Mouse (Mus musculus) embryonic stem cell, embryonic (primary cell): ENCODE data around the gene Selenof.

Experiments used
- CTCF ChIA-PET, 4 experiments: fragments of 300-600 bp in 2 of 4; fragments of 350-600 bp in 2 of 4; sonication (Branson Sonifier 250); formaldehyde crosslinking; loops; one replicate each; lab custom pipeline; 2022; ENCODE audit warnings: inconsistent platforms in 2 of 4; lab: Charles Lee
- POLR2A ChIA-PET, 4 experiments: fragments of 300-600 bp in 2 of 4; fragments of 350-600 bp in 2 of 4; sonication (Branson Sonifier 250); formaldehyde crosslinking; loops; one replicate each; lab custom pipeline; 2022; ENCODE audit warnings: antibody characterized with exemption in 4 of 4, inconsistent platforms in 1 of 4; lab: Charles Lee

Selenof gene

DNA sequence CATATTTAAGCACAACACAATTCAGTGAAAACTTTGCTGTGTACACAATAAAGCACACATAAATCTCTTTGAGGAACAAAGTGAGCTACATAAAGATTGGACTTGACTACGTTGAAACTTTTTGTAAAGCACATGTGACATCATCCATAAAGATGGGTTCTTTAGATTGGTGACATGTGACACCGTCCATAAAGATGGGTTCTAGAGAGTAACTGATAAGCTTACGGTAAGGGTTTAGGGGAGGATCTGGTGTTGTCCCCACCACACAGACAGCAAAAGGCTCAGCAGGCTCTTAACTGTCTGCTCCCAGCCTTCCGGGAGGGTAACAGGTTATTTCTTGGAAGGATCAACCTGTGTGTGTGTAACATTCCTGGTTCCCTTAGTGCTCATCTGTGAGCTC lies 12.2 kb downstream of the Selenof start:
- POLR2A ChIA-PET = interaction anchor here in 3 of 4 experiments (0.6 to 4.8 kb wide), 13 partner anchors 8 to 107 kb away, joined by 3 to 34 read pairs (median 4); partner anchors contain the start of genes Hs2st1 (in 3 of the 3) and Selenof (in 3 of the 3)
- CTCF ChIA-PET = no interaction called here

DNA sequence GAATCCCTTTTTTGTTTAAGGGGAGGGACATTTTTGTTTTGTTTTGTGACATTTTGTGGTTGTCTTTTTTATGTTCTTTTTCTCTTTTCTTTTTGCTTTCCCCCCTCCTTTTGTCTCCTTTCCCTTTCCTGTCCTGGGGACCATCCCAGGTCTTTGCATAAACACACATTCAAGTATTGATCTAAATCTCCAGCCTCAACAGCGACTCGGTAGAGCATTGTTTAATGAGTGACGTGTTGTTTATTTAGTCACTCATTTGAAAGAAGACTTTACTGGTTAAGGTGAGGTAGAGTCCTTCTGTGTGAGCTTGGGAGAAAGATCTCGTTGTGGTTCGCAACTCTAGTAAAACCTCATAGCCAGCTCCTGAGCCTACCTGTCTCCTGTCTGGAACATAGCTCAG lies 13.7 kb downstream of the Selenof start:
- POLR2A ChIA-PET = interaction anchor here in 2 of 4 experiments (1.0 to 2.8 kb wide), 4 partner anchors 13 to 16 kb away, joined by 3 to 19 read pairs (median 8); partner anchors contain the start of genes Hs2st1 (in 2 of the 2) and Selenof (in 2 of the 2)
- CTCF ChIA-PET = no interaction called here

DNA sequence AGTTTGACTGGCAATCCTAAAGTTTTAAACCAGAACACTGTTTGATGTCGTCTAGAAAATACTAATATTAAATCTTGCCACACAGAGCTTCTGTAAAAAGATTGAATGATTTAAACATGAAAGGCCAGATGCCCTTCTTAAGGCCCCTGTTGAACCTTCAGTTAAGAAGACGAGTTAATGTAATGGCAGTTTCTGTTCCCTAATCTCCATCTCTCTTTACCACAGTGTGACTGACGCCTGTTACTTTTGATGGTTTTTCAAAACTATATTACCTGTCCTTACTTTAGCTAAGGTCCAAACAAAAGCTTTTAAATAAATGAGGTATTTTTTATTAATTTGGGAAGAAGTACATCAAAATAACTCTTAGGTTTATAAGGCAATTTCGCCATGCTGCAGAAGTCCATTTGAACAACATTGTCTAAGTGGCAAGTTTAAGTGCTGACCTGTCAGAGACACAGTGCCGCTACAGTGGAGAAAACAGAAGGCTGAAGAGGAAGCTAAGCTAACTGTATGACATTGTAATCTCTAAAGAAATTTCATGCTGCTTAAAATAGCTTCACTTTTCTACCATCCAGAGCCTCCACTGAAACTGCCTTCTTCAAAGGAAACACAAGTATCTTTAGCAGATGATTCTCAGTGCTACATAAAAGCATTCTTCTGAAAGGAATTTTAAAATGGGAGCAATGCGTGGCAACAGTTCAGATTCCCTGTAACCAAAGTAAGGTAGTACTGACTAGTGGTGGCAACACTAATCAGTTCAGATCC lies 14.9 kb downstream of the Selenof start:
- CTCF ChIA-PET = interaction anchor here in 1 of 4 experiments (1.3 kb wide), 1 partner anchor 11 kb away, joined by 4 read pairs; no protein-coding TSS in a partner anchor
- POLR2A ChIA-PET = interaction anchor here in 2 of 4 experiments (0.6 to 2.6 kb wide), 6 partner anchors 10 to 360 kb away, joined by 3 to 12 read pairs (median 5); partner anchors contain the start of genes Hs2st1 (in 1 of the 2) and Selenof (in 1 of the 2)

DNA sequence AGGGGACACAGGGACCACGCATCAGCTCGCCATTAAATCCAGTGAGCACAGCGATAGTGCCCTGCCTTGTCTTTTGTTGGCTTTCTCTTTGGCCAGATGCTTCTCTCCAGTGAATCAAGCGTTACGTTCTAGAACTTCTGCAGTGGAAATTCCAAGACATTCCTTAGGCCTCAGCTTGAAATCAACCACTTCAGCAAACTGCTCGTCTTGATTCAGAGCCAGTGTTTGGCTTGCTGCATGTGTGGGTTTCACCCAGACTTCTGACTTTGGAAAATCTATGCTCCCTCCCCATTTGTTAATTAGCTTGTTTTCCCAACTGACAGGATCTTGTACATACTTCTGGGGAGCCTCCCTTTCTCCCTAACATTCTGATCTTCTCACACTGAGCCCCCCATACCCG lies 16.6 kb downstream of the Selenof start:
- CTCF ChIA-PET = interaction anchor here in 2 of 4 experiments (0.6 to 1.3 kb wide), 2 partner anchors 13 to 21 kb away, joined by 3 to 4 read pairs; no protein-coding TSS in a partner anchor
- POLR2A ChIA-PET = interaction anchor here in 3 of 4 experiments (1.0 to 2.0 kb wide), 8 partner anchors 9 to 36 kb away, joined by 3 to 10 read pairs (median 4); no protein-coding TSS in a partner anchor

DNA sequence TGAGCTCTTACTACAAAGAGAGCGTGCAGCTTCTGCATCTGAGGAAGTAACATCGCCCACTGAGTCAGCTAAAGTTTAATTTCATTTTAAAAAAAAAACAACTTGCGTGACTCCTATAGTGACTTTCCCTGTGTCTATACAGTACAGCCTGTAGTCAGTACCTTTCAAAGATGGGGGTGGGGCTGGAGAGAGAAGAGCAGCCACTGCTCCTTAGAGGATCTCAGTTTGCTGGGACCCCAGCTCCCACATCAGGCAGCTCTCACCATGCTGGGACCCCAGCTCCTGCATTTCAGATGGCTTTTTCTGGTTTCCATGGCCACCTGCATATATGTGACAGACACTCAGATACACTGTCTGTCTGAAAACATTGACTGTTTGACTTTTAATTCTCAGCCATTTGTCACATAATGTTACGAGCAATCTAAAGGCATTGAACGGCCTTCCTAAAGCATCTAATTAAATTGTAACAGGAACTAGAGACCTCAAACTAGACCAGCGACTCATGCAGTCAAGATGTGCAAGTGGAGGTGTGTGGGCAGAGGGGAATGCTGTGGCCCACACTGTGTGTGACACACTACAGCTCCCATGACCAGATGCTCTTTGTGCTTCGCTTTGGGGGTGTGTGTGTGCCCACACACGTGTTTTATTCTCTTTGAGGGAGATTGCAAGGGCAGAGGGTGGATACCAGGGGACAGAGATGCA lies 19.2 kb downstream of the Selenof start:
- POLR2A ChIA-PET = interaction anchor here in 3 of 4 experiments (0.6 to 2.9 kb wide), 6 partner anchors 12 to 1505 kb away, joined by 3 to 8 read pairs (median 5); partner anchors contain the start of genes Hs2st1 (in 2 of the 3) and Selenof (in 2 of the 3)
- CTCF ChIA-PET = no interaction called here

DNA sequence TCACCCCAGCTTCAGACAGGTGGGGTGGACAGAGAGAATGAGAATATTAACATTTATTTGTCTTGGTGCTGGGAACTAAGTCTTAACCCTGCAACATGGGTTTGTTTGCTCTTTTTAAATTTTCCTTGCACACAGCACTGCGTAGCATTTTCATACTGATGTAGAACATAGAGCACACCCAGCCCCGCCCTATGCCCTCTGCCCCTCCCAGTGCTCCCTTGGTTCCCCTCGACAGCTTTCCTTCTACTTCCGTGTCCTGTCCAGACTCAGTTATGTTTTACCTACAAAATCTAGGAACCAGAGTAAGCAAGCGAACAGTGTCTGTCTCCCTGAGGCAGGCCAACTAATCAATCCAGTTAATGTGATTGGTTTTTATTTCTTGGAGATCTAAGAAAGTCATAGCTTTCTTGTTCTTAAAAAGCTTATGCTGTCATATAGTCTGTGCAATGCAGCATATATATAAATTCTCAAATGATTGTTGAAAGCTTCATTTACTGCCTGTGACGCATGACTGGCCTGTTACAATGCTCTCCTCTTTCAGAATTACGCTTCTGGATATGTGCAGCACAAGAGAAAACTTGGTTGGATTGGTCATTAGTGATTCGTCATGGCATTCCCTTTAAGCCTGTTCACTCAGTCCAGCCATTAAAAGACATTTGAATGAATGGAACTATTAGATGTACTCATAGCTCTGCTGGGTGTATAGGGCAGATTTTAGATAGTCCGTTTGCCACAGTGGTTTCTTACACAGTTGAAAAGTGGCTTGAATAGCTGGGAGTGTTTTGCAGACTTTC lies 23.1 kb downstream of the Selenof start:
- CTCF ChIA-PET = no interaction called here
- POLR2A ChIA-PET = interaction anchor here in 2 of 4 experiments (1.0 to 3.7 kb wide), 4 partner anchors 16 to 32 kb away, joined by 3 to 13 read pairs (median 4); partner anchors contain the start of genes Hs2st1 (in 2 of the 2) and Selenof (in 2 of the 2)

DNA sequence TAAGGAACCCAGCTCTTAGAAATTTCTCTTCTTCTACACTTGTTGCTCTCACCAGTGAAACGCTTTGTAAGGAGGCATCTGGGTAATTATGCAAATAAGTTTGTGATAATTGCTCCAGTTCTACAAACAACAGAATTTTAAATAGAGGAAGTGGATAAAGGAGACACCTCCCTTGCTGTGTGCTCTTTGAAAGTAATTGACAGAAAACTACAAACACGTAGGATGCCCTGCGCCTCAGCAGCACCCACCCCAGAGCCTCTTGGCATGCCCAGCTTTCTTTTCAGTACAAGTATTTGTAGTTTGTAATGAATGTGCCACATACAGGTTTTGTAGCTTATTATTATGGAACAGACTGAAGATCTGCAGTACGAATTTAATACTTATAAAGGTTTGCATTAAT lies 27.0 kb downstream of the Selenof start:
- ChIA-PET CTCF (no interaction called here), POLR2A (interaction anchor here in 2 of 4 experiments (1.1 to 2.2 kb wide), 7 partner anchors 9 to 122 kb away, joined by 3 to 8 read pairs (median 5); partner anchors contain the start of genes Hs2st1 (in 1 of the 2) and Selenof (in 1 of the 2))

DNA sequence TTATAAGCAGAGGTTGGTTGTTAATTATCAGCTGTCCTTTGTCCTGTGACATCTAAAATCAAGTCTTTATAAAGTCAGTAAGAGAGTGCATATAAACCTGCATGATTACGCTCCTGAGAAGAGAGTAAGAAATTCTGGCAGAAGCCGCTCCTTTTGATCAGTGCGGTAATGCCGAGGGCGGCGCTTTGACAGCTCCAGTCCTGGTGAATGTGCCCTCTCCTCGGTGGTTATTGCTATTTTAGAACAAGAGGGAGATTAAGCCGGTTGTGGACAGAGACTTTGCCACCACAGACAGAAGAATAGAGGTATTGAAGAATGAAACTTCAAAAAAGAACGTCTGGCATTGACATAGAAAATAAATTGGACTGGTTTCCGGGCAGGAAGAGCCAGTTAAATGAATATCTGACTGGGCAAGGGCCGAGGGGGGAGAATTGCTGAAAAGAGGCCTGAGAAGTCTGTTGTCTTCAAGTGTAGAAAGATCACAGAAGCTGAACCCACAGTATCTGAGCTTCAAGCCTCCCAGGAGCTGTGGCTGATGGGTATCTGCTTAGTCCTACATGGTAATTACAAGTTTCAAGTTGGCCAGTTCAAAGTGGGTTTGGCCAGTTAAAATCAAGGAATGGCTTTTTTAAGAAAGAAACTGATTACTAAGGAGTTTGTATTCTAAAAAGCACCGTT lies 27.8 kb downstream of the Selenof start:
- ChIA-PET POLR2A (interaction anchor here in 2 of 4 experiments (1.1 to 2.2 kb wide), 6 partner anchors 12 to 122 kb away, joined by 3 to 8 read pairs (median 5); partner anchors contain the start of genes Hs2st1 (in 1 of the 2) and Selenof (in 1 of the 2)), CTCF (no interaction called here)

DNA sequence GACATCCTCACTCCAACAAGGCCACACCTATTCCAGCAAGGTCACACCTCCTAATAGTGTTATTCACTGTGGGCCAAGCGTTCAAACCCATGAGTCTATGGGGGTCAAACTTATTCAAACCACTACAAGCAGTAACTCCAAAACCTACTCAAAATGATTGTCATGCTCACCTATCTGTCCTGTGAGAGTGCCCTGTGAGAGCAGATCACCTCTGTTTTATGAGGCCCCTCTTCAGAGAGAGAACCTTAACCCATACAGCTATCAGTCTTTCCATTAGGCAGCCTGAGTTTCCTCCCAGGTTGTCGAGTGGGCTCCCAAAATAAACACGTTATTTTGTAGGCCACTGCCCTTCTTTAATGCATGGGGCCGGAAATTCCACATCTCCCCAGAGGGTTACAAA lies 32.3 kb downstream of the Selenof start:
- ChIA-PET POLR2A (interaction anchor here in 2 of 4 experiments (0.8 to 1.4 kb wide), 3 partner anchors 9 to 32 kb away, joined by 3 to 6 read pairs (median 3); partner anchors contain the start of genes Hs2st1 (in 1 of the 2) and Selenof (in 1 of the 2)), CTCF (no interaction called here)

DNA sequence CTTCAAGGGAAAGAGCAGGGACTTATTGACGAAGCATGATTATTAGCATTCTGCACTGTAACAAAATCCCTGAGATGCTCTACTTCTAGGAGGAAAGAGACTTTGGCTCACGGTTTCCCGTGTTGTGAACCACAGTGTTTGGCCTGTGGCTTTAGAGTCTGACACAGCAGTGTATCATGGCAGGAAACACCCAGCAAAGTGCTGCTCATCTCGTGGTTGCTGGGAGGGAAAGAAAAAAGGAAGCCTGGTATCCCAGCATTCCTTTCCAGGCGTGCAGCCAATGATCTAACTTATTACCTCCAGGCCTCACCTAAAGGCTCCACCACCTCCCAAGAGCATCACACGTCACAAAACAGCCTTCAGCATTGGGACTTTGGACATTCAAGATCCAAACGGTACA lies 32.7 kb downstream of the Selenof start:
- CTCF ChIA-PET = no interaction called here
- POLR2A ChIA-PET = interaction anchor here in 2 of 4 experiments (0.8 to 1.4 kb wide), 2 partner anchors 8 to 33 kb away, joined by 3 to 6 read pairs; partner anchors contain the start of genes Hs2st1 (in 1 of the 2) and Selenof (in 1 of the 2)

DNA sequence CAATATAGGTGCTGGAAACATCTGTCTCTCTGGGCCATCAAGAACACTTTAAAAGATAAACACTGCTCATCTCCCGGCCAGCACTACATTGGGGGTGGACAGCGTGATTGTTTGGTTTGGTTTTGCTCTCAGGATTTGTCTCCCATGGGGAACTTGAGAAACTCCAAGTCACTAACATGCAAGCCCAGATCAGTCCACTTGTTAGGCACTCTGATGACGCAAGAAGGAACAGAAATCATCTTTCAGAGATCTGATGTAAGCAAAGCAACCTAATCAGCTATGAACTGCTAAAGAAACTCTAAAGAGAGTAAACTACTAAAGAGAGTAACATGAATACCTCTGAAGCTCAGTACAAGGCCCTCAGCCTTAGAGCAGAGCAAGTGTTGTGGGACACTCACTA lies 33.5 kb downstream of the Selenof start:
- ChIA-PET CTCF (no interaction called here), POLR2A (interaction anchor here in 2 of 4 experiments (0.8 to 1.4 kb wide), 2 partner anchors 8 to 34 kb away, joined by 3 to 6 read pairs; partner anchors contain the start of genes Hs2st1 (in 1 of the 2) and Selenof (in 1 of the 2))

DNA sequence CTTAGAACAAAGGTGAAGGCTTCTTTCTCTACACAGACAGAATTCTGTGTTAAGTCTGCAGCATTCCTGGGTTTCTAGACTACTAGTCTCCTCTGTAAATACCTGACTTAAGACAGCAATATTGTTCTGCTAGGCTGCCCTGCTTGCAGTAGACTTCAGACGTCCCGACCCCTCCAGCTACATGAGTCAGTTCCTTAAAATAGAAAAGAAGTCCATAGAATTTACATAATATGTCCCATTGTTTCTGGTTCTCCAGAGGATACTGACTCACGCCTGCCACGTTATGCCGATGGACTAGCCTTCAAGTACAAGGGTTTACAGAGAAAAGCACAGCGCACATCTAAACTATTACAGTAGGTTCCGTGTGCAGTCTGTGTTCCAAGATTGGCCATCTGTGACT lies 34.1 kb downstream of the Selenof start:
- ChIA-PET CTCF (interaction anchor here in 1 of 4 experiments (0.6 kb wide), 1 partner anchor 526 kb away, joined by 3 read pairs; no protein-coding TSS in a partner anchor), POLR2A (no interaction called here)

DNA sequence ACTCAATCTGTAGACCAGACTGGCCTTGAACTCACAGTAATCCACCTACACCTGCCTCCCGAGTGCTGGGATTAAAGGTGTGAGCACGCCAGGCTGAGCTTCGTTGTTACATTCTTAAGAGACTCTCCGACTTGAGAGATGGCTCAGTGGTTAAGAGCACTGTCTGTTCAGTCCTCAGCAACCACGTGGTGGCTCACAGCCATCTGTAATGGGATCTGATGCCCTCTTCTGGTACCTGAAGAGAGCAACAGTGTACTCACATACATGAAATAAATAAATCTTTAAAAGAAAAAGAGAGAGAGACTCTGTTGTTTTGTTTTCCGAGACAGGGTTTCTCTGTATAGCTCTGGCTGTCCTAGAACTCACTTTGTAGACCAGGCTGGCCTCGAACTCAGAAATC lies 35.7 kb downstream of the Selenof start:
- POLR2A ChIA-PET = interaction anchor here in 2 of 4 experiments (0.7 to 1.2 kb wide), 3 partner anchors 9 to 11 kb away, joined by 3 read pairs; no protein-coding TSS in a partner anchor

DNA sequence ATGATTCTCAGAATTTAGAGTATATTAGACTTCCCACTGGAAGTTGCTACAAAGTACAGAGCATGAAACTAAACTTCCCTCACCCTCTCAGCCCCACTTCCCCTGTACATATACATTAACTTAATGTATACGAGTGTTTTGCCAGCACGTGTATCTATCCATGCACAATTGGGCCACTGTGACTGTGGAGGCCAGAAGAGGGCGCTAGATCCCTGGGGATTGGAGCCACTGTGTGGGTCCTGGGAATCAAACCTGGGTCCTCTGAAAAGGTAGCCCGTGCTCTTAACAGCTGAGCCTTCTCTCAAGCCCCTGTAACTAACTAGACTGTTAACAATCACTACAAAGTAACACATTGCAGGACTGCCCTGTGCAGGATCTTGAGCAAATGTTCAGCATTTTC lies 36.3 kb downstream of the Selenof start:
- ChIA-PET CTCF (interaction anchor here in 1 of 4 experiments (1.5 kb wide), 1 partner anchor 153 kb away, joined by 3 read pairs; no protein-coding TSS in a partner anchor), POLR2A (interaction anchor here in 1 of 4 experiments (0.7 to 1.4 kb wide), 2 partner anchors 11 kb away, joined by 3 to 5 read pairs; no protein-coding TSS in a partner anchor)

More for the DNA sequence above, 35.7 kb downstream of the Selenof start:
- CTCF ChIA-PET = interaction anchor here in 1 of 4 experiments (1.5 kb wide), 1 partner anchor 152 kb away, joined by 3 read pairs; no protein-coding TSS in a partner anchor

DNA sequence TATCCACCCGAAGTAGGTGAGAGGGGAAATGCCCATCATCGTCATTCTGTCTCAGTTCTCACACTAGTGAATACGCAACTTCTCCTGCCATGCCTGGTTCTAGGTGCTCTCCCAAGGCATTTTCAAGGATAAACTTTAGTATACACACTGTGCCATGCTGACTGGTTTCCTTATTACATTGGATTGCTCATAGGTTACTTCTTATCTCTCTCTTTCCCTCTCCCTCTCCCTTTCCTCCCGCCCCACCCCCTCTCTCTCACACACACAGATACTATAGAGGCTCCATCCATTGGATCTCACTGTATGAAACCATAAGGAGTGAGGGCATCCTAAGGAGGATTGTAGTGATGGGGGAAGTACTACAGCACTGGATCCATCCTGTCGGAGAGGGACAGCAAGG lies 38.0 kb downstream of the Selenof start:
- POLR2A ChIA-PET = no interaction called here
- CTCF ChIA-PET = no interaction called here

DNA sequence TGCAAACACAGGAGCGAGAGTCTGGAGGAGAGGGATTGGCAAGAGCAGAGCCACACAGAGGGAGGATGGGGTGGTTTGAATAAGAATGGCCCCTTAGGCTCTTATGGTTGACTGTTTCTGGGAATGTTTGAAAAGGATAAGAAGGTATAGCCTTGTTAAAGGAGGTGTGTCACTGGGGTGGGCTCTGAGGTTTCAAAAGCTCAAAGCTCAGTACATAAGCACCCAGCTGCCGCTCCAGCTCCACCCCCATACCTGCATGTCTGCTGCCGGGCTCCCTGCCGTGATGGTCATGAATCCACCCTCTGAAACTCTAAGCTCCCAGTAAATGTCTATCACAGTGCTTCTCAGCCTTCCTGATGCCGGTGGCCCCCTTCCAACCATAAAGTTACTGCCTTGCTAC lies 40.7 kb downstream of the Selenof start:
- ChIA-PET POLR2A (interaction anchor here in 3 of 4 experiments (0.7 to 1.9 kb wide), 9 partner anchors 8 to 41 kb away, joined by 3 to 6 read pairs (median 3); partner anchors contain the start of genes Hs2st1 (in 1 of the 3) and Selenof (in 1 of the 3)), CTCF (interaction anchor here in 1 of 4 experiments (0.6 kb wide), 1 partner anchor 68 kb away, joined by 3 read pairs; no protein-coding TSS in a partner anchor)
